Mouse (Mus musculus) left cerebral cortex, adult 9 months (tissue): ENCODE measurements at regions not wholly inside any gene's neighbourhood (a gene's known extent, or its start where the extent isn't known, plus 50 kb on each side); places are given as distances from the start of the nearest gene placed in this dataset.
"Not testable (repeated sequence)": the region's sequence is repeated elsewhere in the genome, so short reads cannot be mapped to it uniquely, and the experiment has no call there.

Experiments
- DNase-seq, 2 experiments: peaks; one replicate each; pipeline ENCODE4 v3.0.0; 2022; ENCODE audit warnings: low spot score in 2 of 2

DNA sequence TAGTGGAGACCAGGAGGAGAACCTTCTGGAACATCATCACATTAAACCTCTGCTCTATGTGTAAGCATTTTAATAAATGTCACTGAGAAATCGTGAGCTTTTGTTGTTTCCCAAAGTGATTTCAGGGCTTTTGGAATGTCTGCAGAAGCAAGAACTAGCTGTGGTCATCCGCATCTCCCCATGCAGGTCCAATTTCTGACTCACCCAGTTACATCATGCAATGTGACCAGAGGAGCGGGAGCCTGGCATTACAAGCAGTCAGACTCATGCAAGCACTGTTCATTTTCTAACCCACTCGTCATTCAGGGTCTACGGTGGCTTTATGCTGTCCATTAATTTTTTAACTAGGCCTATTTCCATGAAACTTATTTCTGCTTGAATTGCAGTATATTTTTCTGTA is 151.2 kb upstream of the Supt20 start:
- no peak for DNase-seq

DNA sequence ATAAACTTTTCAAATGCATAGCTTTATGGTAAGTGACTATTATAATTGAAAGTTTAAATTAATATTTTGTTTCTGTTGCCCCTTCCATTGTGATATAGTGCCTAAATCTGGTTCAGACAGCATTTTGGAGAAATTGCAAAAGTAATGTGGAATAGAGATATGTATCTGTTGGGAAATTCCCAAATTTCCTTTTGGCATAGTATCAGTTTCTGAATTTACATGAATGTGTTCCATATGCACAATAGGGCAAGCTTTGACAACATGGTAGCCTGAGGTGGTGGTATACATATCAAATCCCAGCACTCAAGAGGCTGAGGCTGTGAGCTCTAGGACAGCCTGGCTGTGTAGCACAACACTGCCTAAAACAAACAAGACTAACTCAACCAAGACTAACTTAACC is 147.2 kb upstream of the Supt20 start:
- DNase-seq = no peak

DNA sequence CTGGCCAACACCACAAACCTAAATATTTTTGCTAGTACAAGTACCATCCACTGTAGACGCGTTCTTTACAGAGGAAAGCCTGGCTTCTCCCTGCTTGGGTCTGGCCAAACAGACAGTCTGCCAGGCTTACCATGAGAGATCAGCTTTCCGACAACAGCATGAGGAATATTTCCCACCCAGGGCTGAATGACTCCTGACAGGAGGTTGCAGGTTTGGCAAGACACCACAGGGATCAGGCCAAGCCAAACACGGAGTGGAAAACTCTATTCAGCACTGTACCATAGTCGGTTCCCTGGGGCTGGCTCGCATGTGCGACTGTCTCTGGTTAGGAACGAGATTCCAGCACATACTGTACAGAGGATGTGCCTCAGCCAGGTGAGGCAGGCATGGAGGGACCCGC is 140.7 kb upstream of the Supt20 start:
- no peak for DNase-seq

GRCm38 (mm10) chr3:54555954-54556353 is 136.7 kb upstream of the Supt20 start:
- no peak for DNase-seq

DNA sequence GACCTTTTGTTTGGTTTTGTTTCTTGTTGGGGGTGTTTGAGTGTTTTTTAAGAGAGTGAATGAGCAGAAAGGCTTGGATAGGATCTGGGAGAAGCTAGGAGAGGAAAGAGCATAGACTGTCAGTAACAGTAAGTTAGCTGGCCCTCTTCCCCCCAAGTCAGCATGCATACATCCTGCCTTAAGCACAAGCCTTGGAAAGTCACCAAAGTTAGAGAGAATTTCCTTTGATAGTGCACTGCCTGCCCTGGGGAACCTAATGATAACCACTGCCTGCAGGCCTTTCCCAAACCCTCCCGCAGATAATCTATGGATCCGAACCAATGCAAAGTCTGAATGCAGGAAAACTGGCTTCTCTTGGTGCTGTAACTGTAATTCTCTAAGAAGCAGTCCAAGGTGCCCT is 133.6 kb upstream of the Supt20 start:
- DNase-seq = no peak

DNA sequence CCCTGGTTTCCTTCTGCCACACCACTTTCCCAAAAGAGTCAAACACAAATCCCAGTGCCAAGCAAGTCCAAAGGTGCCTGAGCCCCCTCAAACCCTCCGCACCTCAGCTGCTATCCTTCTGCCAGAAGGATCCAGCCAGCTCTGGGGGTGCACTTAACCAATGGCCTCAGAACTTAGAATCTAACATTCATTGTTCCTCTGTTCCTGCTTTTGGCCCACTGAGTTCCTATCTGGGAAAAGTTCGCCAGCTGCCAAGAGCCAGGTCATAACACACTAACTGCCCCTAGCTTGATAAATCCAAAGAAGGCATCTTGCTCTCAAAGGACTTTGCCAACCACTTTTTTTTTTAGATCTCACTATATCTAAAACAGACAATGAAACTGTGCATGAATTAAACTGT is 133.1 kb upstream of the Supt20 start:
- no peak for DNase-seq

- no peak for DNase-seq
Observed at GRCm38 (mm10) chr3:54560056-54560922, 132.3 kb upstream of the Supt20 start.

GRCm38 (mm10) chr3:54567329-54567728 is 125.3 kb upstream of the Supt20 start:
- DNase-seq = no peak

GRCm38 (mm10) chr3:54568096-54568495 is 124.5 kb upstream of the Supt20 start:
- DNase-seq = no peak

GRCm38 (mm10) chr3:54570501-54570900 is 122.1 kb upstream of the Supt20 start:
- no peak for DNase-seq

DNA sequence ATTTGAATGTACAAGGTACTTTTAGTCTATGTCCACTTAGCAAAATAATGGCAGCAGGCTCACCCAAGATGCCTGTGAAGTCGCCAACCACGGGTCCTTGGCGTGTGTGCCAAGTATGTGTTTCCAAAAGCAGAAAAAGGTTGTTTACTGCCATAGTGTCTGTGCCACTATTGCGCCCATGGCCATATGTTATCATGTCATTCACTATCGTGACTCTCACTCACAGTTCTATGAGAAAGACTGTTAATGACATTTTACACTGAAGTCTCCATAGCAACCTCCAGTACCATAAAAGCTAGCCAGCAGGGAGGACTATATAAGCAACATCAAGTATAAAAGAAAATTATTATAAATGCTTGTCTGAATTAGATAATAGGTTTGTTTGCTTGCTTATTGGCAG is 114.8 kb upstream of the Supt20 start:
- no peak for DNase-seq

DNA sequence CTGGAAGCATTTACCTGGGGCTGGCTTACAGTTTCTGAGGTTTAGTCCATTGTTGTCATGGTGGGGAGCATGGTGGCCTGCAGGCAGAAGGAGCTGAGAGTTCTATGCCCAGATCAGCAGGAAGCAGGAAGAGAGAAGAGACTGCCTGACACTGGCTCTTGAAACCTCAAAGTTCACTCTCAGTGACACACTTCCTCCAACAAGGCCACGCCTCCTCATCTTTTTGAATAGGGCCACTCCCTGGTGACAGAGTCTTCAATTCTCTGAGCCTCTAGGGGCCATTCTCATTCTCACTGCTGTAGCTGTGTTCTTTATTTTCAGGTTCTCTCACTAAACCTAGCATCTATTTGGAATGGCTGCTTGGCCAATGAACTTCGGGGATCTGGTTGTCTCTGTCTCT is 113.2 kb upstream of the Supt20 start:
- DNase-seq = no peak

DNA sequence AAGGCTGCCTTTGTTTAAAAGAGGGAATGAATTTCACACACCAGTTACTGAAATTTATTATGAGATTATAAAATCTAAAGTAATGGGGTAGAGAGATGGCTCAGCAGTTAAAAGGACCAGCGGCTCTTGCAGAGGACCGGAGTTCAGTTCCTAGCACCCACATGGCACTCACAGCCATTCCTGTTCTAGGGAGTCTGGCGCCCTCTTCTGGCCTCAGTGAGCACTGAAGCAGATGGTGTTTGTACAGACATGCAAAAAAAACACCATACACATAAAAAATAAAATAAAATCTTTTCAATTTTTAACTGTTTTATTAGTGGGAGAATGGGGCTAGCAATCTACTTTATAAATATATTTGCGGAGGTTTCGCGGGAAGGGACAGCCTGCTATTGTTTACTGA is 112.3 kb upstream of the Supt20 start:
- DNase-seq = no peak

GRCm38 (mm10) chr3:54585781-54586180 is 106.8 kb upstream of the Supt20 start:
- DNase-seq = not testable (repeated sequence)

DNA sequence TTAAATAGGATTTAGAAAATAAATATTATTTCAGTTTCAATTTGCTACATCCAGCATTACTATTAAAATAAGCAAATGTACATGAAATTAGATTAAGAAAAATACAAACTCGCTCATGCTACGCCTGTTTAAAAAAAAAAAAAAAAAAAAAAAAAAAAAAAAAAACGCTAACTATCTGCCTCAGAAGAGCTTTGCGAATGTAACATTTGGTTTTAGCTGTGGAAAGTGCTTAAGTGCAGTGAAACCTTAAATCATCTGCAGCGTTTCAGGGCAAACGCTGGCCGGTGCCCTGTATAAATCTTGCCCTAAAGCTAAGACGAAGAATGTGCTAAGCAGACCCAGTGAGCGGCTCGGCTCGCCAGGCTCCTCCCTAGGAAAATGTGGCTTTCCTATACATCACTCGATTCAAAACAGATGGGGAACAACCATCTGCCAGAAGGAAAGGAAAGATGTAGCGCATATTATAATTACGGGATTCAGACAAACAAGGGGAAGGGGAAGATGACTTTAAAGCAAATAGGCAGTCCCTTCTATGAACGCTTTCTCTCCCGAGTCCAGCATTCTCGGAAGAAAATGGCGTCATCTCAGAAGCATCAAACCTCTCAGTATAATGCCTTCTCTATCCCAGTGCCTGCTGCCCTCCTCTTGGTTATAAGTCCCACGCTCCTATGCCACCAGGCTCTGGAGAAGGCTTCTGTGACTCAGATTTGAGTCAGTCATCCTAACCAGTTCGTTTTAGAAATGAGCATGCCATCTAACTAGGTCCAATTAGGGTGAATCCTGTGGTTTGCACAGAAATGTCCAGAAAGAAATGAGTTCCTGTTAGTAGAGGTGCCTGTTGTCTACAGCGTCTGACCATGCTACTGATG is 105.2 kb upstream of the Supt20 start:
- peak in 1 of 2 experiments; percentile 23 for DNase-seq

GRCm38 (mm10) chr3:54588198-54588597 is 104.4 kb upstream of the Supt20 start:
- no peak for DNase-seq

GRCm38 (mm10) chr3:54589976-54590375 is 102.6 kb upstream of the Supt20 start:
- no peak for DNase-seq

DNA sequence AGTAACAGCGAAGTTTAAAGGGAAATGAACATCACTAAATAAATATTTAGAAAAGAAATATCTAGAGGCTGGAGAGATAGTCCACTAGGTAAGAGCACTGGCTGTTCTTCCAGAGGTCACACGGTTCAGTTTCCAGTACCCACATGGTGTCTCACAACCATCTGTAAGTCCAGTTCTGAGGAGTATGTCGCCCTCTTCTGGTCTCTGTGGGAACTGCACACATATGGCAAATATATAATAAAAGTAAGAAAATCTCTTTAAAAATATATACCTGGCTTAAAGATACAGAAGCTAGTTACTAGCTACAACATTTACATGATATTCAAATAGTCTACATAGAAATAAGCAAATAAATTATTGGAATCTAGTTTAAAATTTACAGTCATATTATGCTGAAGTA is 101.4 kb upstream of the Supt20 start:
- DNase-seq = no peak

DNA sequence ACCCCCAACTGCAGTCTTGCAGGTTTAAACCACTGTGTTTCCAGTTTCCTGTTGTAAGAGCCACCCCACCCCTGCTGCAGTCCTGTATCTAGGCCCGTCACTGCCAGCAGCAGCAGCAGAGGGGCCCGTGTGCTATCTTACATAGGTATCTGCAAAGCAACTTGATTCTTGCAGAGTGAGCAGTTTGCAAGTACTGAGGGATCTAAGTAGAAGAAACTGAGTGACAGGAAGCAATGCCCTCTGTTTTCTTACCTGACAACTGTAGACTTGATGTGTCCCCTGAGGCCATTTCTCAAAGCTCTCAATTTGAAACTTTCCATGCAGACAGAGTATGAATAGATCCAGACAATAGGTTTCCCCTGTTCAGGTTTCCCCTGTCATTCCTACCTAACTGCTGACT is 100.5 kb upstream of the Supt20 start:
- DNase-seq = no peak

DNA sequence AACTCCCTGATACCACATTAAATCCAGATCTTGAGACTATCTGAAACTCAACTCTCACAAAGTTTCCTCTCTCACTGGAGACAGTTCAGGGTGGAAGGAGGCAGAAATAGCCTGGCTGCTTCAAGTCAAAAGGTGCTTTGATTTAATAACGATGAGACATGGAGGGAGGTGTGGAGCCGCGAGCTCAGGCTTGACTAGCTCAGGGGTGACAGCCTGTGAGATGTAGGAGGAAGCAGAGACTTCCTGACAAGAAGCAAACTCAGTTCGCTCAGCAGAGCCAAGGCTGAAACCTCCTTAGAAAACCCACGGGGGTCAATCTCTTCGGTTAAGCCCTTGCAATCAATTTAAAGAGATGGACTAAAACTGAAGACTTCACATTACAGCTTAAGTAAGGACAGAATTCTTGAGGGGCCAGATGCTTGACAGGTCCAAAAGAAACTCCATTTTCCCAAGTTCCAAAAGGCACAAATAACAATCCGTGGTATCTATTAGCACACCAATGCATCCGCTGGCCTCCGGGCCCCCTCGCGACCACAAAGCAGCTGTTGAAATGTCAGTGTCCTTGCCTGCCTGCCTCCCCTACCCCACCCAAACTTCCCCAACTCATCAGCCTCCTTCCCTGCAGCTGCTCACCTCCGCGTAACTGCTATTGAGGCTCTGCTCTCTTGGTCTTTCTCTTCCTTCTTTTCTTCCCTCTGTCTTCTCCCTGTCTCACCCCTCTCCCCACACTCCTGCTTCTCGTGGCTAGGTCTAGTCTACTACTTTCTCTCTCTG is 99.8 kb upstream of the Supt20 start:
- no peak for DNase-seq

- no peak for DNase-seq
Observed at GRCm38 (mm10) chr3:54595193-54595592, 97.4 kb upstream of the Supt20 start.
